ENCODE assay signal across 9 mouse cellular contexts in the genomic region with DNA sequence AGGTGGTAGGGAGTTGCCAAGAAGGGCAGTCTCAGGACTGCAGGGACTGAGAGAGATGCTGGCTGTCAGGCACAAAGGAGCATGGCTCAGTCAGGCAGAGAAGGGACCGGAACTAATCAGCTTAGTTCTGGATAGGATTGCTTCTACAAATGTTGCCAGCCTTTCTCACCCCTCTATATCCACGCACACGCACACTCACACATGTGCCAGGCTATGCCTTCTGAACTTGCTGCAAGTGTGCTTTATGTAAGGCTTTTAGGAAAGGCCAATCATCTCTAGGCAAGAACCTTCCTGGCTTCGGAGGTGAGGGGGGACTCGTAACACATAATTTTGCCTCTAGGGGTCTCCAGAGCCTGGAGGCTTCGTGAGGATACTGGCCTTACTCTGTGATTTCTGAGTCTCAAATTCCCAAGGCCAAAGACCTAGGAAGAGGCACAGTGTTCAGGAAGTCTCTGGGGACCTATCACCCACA. TPM values are rescaled to one million over a fixed set of nuclear protein-coding genes. Genes with fewer than 3 reads are reported as not detected.
DNase-seq lines count a peak whose midpoint lies in the region; ATAC-seq and TF ChIP-seq lines count a peak whose summit lies in the region.
"Had no signal": no experiment of that assay in that cellular context is flagged by ENCODE, and none has a peak within 500 bp of the region (broad histone marks: within the 10 kb centered on the region; RNA-seq: fewer than 3 reads in every experiment).

No protein-coding gene starts in this region.

- no peak overlapping the region for H3K27ac ChIP-seq in forebrain, embryonic 11.5 days (ENCODE audit: low read depth, low read length)
- H3K27ac ChIP-seq in forebrain, embryonic 10.5 days, result no peak overlapping the region
- no peak overlapping the region for H3K27ac ChIP-seq in CH12.LX (ENCODE audit: insufficient read depth, low read depth)
- no peak overlapping the region for H3K27ac ChIP-seq in embryonic facial prominence, embryonic 11.5 days (replicated peaks; ENCODE audit: low read depth, low read length)
- H3K27ac ChIP-seq in midbrain, embryonic 10.5 days (replicated peaks), result peak overlapping the region; percentile 30; the same call in 1 of the 2 replicates

- TF ChIP-seq RAD21 in CH12.LX (IDR thresholded peaks at IDR 0.05; ENCODE audit: low read depth, low read length), result peak; percentile 49

- TF ChIP-seq POLR2A in CH12.LX (IDR thresholded peaks at IDR 0.05; ENCODE audit: low read depth, low read length), result no peak

- DNase-seq in forebrain, embryonic 11.5 days (ENCODE audit: low spot score), result peak; percentile 54
- DNase-seq in forebrain, embryonic 10.5 days (ENCODE audit: extremely low spot score, low spot score), result no peak
- DNase-seq in CH12.LX (ENCODE audit: extremely low read depth) (no peak), adipocyte (ENCODE audit: low spot score) (no peak)
- DNase-seq in embryonic facial prominence, embryonic 11.5 days (ENCODE audit: low spot score), result peak; percentile 54
- peak; percentile 50 for DNase-seq in midbrain, embryonic 10.5 days (ENCODE audit: low spot score)
- DNase-seq in heart, adult 8-10 months (ENCODE audit: low spot score), result no peak
- no peak for DNase-seq in spleen, adult 12 weeks (ENCODE audit: low spot score)

- H3K9me3 ChIP-seq in forebrain, embryonic 11.5 days (ENCODE audit: control insufficient read depth, low read length), result no peaks in the 10 kb centered on the region
- H3K9me3 ChIP-seq in forebrain, embryonic 10.5 days, result no peaks in the 10 kb centered on the region
- H3K9me3 ChIP-seq in CH12.LX (replicated peaks; ENCODE audit: low read length), result peaks cover 2% of the 10 kb centered on the region
- H3K9me3 ChIP-seq in embryonic facial prominence, embryonic 11.5 days (replicated peaks; ENCODE audit: control insufficient read depth, low read length), result no peaks in the 10 kb centered on the region
- no peaks in the 10 kb centered on the region for H3K9me3 ChIP-seq in midbrain, embryonic 10.5 days (replicated peaks)

- WGBS in forebrain, embryonic 11.5 days, result 31% methylated on average over 6 of the region's 6 CpGs
- WGBS in forebrain, embryonic 10.5 days, result 39% methylated on average over 6 of the region's 6 CpGs
- 37% methylated on average over 6 of the region's 6 CpGs for WGBS in embryonic facial prominence, embryonic 11.5 days
- 30% methylated on average over 6 of the region's 6 CpGs for WGBS in midbrain, embryonic 10.5 days

- no peak overlapping the region for H3K9ac ChIP-seq in forebrain, embryonic 11.5 days (ENCODE audit: low read length)
- H3K9ac ChIP-seq in CH12.LX (ENCODE audit: insufficient read depth, low read depth), result no peak overlapping the region
- H3K9ac ChIP-seq in embryonic facial prominence, embryonic 11.5 days (replicated peaks; ENCODE audit: low read length), result no peak overlapping the region

- dilution Hi-C loops in CH12.LX (cut with MboI; ENCODE audit: extremely low pct_ligation_motif_present, extremely low pct_unique_long_range_greater_than_20kb, low sequenced_read_pairs), result no loop called here

- H3K4me3 ChIP-seq in forebrain, embryonic 11.5 days (ENCODE audit: low read depth, low read length), result no peak overlapping the region
- H3K4me3 ChIP-seq in forebrain, embryonic 10.5 days, result no peak overlapping the region
- H3K4me3 ChIP-seq in CH12.LX (replicated peaks in 1 of 3; ENCODE audit: low read depth in 2 of 3, low read length in 2 of 3, poor library complexity in 1 of 3), result no peak overlapping the region
- H3K4me3 ChIP-seq in embryonic facial prominence, embryonic 11.5 days (ENCODE audit: low read depth, low read length), result no peak overlapping the region
- no peak overlapping the region for H3K4me3 ChIP-seq in midbrain, embryonic 10.5 days

- no peaks in the 10 kb centered on the region for H3K79me2 ChIP-seq in CH12.LX (replicated peaks; ENCODE audit: control insufficient read depth, extremely low read depth, insufficient read depth, poor library complexity, severe bottlenecking)

- peak in 1 of 2 experiments; percentile 48; a peak in 2 of 4 replicates for TF ChIP-seq CTCF in CH12.LX (conservative IDR thresholded peaks at IDR 0.05 in 1 of 2, IDR thresholded peaks at IDR 0.05 in 1 of 2; ENCODE audit: low read depth in 2 of 2, low read length in 2 of 2)

- peak; percentile 61 for ATAC-seq in forebrain, embryonic 11.5 days (replicated peaks; ENCODE audit: low FRiP score)
- ATAC-seq in embryonic facial prominence, embryonic 11.5 days (replicated peaks; ENCODE audit: insufficient number of reproducible peaks, low FRiP score, low TSS enrichment, low read depth), result 0 out of 2 replicates have a peak, but pooled peaks have one; percentile 39

- H3K36me3 ChIP-seq in forebrain, embryonic 11.5 days (ENCODE audit: control insufficient read depth, insufficient read depth, low read length), result no peaks in the 10 kb centered on the region
- H3K36me3 ChIP-seq in forebrain, embryonic 10.5 days (replicated peaks), result no peaks in the 10 kb centered on the region
- no peaks in the 10 kb centered on the region for H3K36me3 ChIP-seq in CH12.LX (replicated peaks in 1 of 2; ENCODE audit: control insufficient read depth in 1 of 2, insufficient read depth in 1 of 2, low read length in 1 of 2)
- H3K36me3 ChIP-seq in embryonic facial prominence, embryonic 11.5 days (replicated peaks; ENCODE audit: control insufficient read depth, insufficient read depth, low read depth, low read length), result no peaks in the 10 kb centered on the region
- H3K36me3 ChIP-seq in midbrain, embryonic 10.5 days, result no peaks in the 10 kb centered on the region

- H3K4me1 ChIP-seq in forebrain, embryonic 11.5 days (replicated peaks; ENCODE audit: control insufficient read depth, insufficient read depth, low read length), result no peaks in the 10 kb centered on the region
- H3K4me1 ChIP-seq in forebrain, embryonic 10.5 days, result peaks cover 18% of the 10 kb centered on the region
- no peaks in the 10 kb centered on the region for H3K4me1 ChIP-seq in CH12.LX (ENCODE audit: control insufficient read depth in 1 of 2, insufficient read depth in 2 of 2)
- H3K4me1 ChIP-seq in embryonic facial prominence, embryonic 11.5 days (ENCODE audit: control insufficient read depth, insufficient read depth, low read length), result no peaks in the 10 kb centered on the region
- peaks cover 16% of the 10 kb centered on the region for H3K4me1 ChIP-seq in midbrain, embryonic 10.5 days

- in situ Hi-C loops in CH12.LX (cut with MboI; ENCODE audit: low pct_ligation_motif_present, low pct_unique_long_range_greater_than_20kb, low sequenced_read_pairs), result no loop called here

- TF ChIP-seq EP300 in CH12.LX (IDR thresholded peaks at IDR 0.05; ENCODE audit: low read length), result no peak

- no peaks in the 10 kb centered on the region for H3K27me3 ChIP-seq in forebrain, embryonic 11.5 days (ENCODE audit: control insufficient read depth, insufficient read depth, low read length)
- H3K27me3 ChIP-seq in forebrain, embryonic 10.5 days (ENCODE audit: poor library complexity, severe bottlenecking), result no peaks in the 10 kb centered on the region
- H3K27me3 ChIP-seq in CH12.LX (replicated peaks), result peaks cover 1% of the 10 kb centered on the region
- H3K27me3 ChIP-seq in embryonic facial prominence, embryonic 11.5 days (ENCODE audit: control insufficient read depth, insufficient read depth, low read length), result no peaks in the 10 kb centered on the region
- H3K27me3 ChIP-seq in midbrain, embryonic 10.5 days (ENCODE audit: low read depth, poor library complexity, severe bottlenecking), result no peaks in the 10 kb centered on the region

- no peak overlapping the region for H3K4me2 ChIP-seq in forebrain, embryonic 11.5 days (ENCODE audit: low read depth, low read length, severe bottlenecking)
- no peak overlapping the region for H3K4me2 ChIP-seq in CH12.LX (ENCODE audit: insufficient read depth, low read depth, poor library complexity, severe bottlenecking)
- H3K4me2 ChIP-seq in embryonic facial prominence, embryonic 11.5 days (ENCODE audit: low read depth, low read length), result no peak overlapping the region

TF ChIP-seq in CH12.LX, 34 proteins besides CTCF, POLR2A, EP300 and RAD21:
- TF ChIP-seq RCOR1 (conservative IDR thresholded peaks at IDR 0.05; ENCODE audit: low read depth, low read length) (no peak), SMC3 (IDR thresholded peaks at IDR 0.05; ENCODE audit: low read depth, low read length) (peak; percentile 32)

RNA-seq across cellular contexts. Expression of a gene that starts 12.8 kb away (rescaled TPM):
- 6.2 and 7.1 TPM in 2 replicates for polyA plus RNA-seq in forebrain, embryonic 11.5 days (2014; fragmentation: Nextera tagmentation; extraction: Ambion mirVana)
- polyA plus RNA-seq in forebrain, embryonic 10.5 days (2016; fragmentation: Nextera tagmentation; extraction: Ambion mirVana), result 1.0 and 2.4 TPM in 2 replicates
- 0.04 TPM in 2 replicates for total RNA-seq in CH12.LX (2012; rRNA removed)
- 0.05 and 0.07 TPM in 2 replicates for total RNA-seq in CH12.LX (2014; rRNA removed)
- 0.26 TPM in 1 of 2 replicates, not detected in the other for polyA plus RNA-seq in CH12.LX (2012; ENCODE audit: insufficient read length, low read depth)
- polyA plus RNA-seq in embryonic facial prominence, embryonic 11.5 days (2014; fragmentation: Nextera tagmentation; extraction: Ambion mirVana), result 0.58 and 1.1 TPM in 2 replicates
- 1.3 and 3.8 TPM in 2 replicates for polyA plus RNA-seq in midbrain, embryonic 10.5 days (2016; fragmentation: Nextera tagmentation; extraction: Ambion mirVana)
- under 1 TPM; 0.11 to 0.22 (median 0.15) TPM for total RNA-seq in heart, adult 8-10 months (2022)
- total RNA-seq: monocyte, adult 5-6 weeks had no signal

RNA-seq across cellular contexts. Expression of a gene that starts 18.8 kb away (rescaled TPM):
- polyA plus RNA-seq in forebrain, embryonic 11.5 days (2014; fragmentation: Nextera tagmentation; extraction: Ambion mirVana), result 19.2 and 19.5 TPM in 2 replicates
- polyA plus RNA-seq in forebrain, embryonic 10.5 days (2016; fragmentation: Nextera tagmentation; extraction: Ambion mirVana), result 7.7 and 8.2 TPM in 2 replicates
- total RNA-seq in CH12.LX (2012; rRNA removed) (0.17 and 0.42 TPM in 2 replicates), CH12.LX (2014; rRNA removed) (0.04 and 0.35 TPM in 2 replicates)
- polyA plus RNA-seq in CH12.LX (2012; ENCODE audit: insufficient read length, low read depth), result 0.14 TPM in 1 of 2 replicates, not detected in the other
- 8.5 and 8.9 TPM in 2 replicates for polyA plus RNA-seq in embryonic facial prominence, embryonic 11.5 days (2014; fragmentation: Nextera tagmentation; extraction: Ambion mirVana)
- 9.4 and 15.0 TPM in 2 replicates for polyA plus RNA-seq in midbrain, embryonic 10.5 days (2016; fragmentation: Nextera tagmentation; extraction: Ambion mirVana)
- 1 to 10 TPM in 2 of 4 experiments, under 1 TPM in 2; 0.52 to 1.3 (median 1.0) TPM for total RNA-seq in heart, adult 8-10 months (2022)
- total RNA-seq: monocyte, adult 5-6 weeks had no signal

Comparison
In these comparisons a context has a peak if more than half of its experiments do, and no peak if none do; other contexts are left out.
1. DNase-seq: peak in forebrain, embryonic 11.5 days (single experiment), embryonic facial prominence, embryonic 11.5 days (single experiment) and midbrain, embryonic 10.5 days (single experiment); none in forebrain, embryonic 10.5 days (single experiment), CH12.LX (single experiment), heart, adult 8-10 months (single experiment), adipocyte (single experiment) and spleen, adult 12 weeks (single experiment).